In the genomic region with DNA sequence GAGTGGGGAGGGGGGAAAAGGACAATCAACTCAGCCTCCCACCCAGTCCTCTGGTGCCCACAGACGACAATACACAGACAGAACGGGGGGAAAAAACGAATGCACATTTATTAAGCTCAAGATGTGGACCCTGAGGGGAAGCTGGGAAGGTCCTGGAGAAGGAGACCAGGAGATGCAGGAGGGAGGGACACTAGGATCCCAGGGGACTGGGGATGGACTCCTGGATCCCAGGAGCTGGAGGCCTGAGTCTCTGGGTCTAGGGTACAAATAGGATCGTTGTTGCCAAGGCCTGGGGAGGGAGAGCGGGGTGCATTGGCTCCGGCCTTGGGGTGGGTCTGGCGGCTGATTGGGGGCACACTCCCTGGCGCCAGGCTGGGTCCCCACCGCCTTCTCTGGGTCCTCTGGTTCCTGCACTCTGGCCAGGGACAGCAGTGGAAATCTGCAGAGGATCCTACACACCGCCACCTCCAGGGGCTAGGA, we compare ENCODE assay signal across 7 mouse cellular contexts. TPM values are rescaled to one million over a fixed set of nuclear protein-coding genes. Genes with fewer than 3 reads are reported as not detected.
DNase-seq lines count a peak whose midpoint lies in the region; ATAC-seq and TF ChIP-seq lines count a peak whose summit lies in the region.

Gene Fxyd5, minus strand, starts transcription at position 51 of the 480 bp plus-strand sequence.

- no peak for ATAC-seq in erythroblast, adult 5-6 weeks (replicated peaks; ENCODE audit: low FRiP score, poor library complexity, severe bottlenecking)
- ATAC-seq in hindbrain, embryonic 12.5 days (ENCODE audit: low FRiP score), result no peak
- no peak for ATAC-seq in liver, embryonic 13.5 days (ENCODE audit: low read depth)

- TF ChIP-seq POLR2A in thymus, adult 2 months (IDR thresholded peaks at IDR 0.05; ENCODE audit: control insufficient read depth, extremely low read depth, insufficient read depth, low read length, poor library complexity), result no peak

- peaks cover 51% of the 10 kb centered on the region for H3K4me1 ChIP-seq in thymus, adult 2 months (replicated peaks; ENCODE audit: control insufficient read depth, insufficient read depth, low read length)
- peaks cover 11% of the 10 kb centered on the region for H3K4me1 ChIP-seq in hindbrain, embryonic 12.5 days
- no peaks in the 10 kb centered on the region; the same call in none of the 2 replicates for H3K4me1 ChIP-seq in liver, embryonic 13.5 days (replicated peaks)

- no peaks in the 10 kb centered on the region for H3K27me3 ChIP-seq in thymus, adult 2 months (ENCODE audit: control insufficient read depth, insufficient read depth, low read length)
- H3K27me3 ChIP-seq in hindbrain, embryonic 12.5 days, result peaks cover 60% of the 10 kb centered on the region
- H3K27me3 ChIP-seq in liver, embryonic 13.5 days, result peaks cover 44% of the 10 kb centered on the region

- peak within 1 kb of the TSS; percentile 61 for H3K4me3 ChIP-seq in thymus, adult 2 months (ENCODE audit: control insufficient read depth, insufficient read depth, low read length)
- peak within 1 kb of the TSS; percentile 18 for H3K4me3 ChIP-seq in hindbrain, embryonic 12.5 days
- H3K4me3 ChIP-seq in liver, embryonic 13.5 days (replicated peaks), result peak within 1 kb of the TSS; percentile 38

- H3K36me3 ChIP-seq in thymus, adult 2 months (ENCODE audit: control insufficient read depth, insufficient read depth, low read length), result no peaks in the 10 kb centered on the region
- H3K36me3 ChIP-seq in hindbrain, embryonic 12.5 days, result no peaks in the 10 kb centered on the region
- no peaks in the 10 kb centered on the region for H3K36me3 ChIP-seq in liver, embryonic 13.5 days

- H3K9ac ChIP-seq in hindbrain, embryonic 12.5 days, result peak within 1 kb of the TSS; percentile 28; the same call in 1 of the 2 replicates
- H3K9ac ChIP-seq in liver, embryonic 13.5 days, result 0 out of 2 replicates have a peak within 1 kb of the TSS, but pooled peaks have one; percentile 29

- no peak for DNase-seq in thymus, adult 2 months
- no peak for DNase-seq in thymus, postnatal 10 days (ENCODE audit: low spot score in 2 of 2)
- DNase-seq in liver, embryonic 13.5 days, result no peak
- DNase-seq in embryo, embryonic 10.5 days (ENCODE audit: low spot score), result no peak
- no peak for DNase-seq in cerebellum, adult 8-10 months

- TF ChIP-seq CTCF in thymus, adult 2 months (IDR thresholded peaks at IDR 0.05; ENCODE audit: borderline replicate concordance, control insufficient read depth, extremely low read depth, insufficient read depth, low read length, poor library complexity), result no peak

- H3K4me2 ChIP-seq in hindbrain, embryonic 12.5 days (replicated peaks), result peak within 1 kb of the TSS; percentile 43
- peak within 1 kb of the TSS; percentile 50 for H3K4me2 ChIP-seq in liver, embryonic 13.5 days

- peak within 1 kb of the TSS; percentile 69 for H3K27ac ChIP-seq in thymus, adult 2 months (ENCODE audit: control insufficient read depth, insufficient read depth, low read length)
- H3K27ac ChIP-seq in hindbrain, embryonic 12.5 days, result no peak within 1 kb of the TSS
- H3K27ac ChIP-seq in liver, embryonic 13.5 days, result no peak within 1 kb of the TSS

- H3K9me3 ChIP-seq in hindbrain, embryonic 12.5 days (replicated peaks), result no peaks in the 10 kb centered on the region
- no peaks in the 10 kb centered on the region for H3K9me3 ChIP-seq in liver, embryonic 13.5 days (replicated peaks)

- WGBS in thymus, adult 2 months, result 59% methylated on average over 10 of the region's 10 CpGs
- WGBS in hindbrain, embryonic 12.5 days, result 44% methylated on average over 10 of the region's 10 CpGs
- 39% methylated on average over 10 of the region's 10 CpGs for WGBS in liver, embryonic 13.5 days (ENCODE audit: insufficient replicate concordance)

RNA-seq across cellular contexts. Expression of gene Fxyd5, which starts in this region (rescaled TPM):
- polyA plus RNA-seq in thymus, adult 2 months (2012; rRNA removed), result 247 and 283 TPM in 2 replicates
- 183 and 286 TPM in 2 replicates for total RNA-seq in erythroblast, adult 5-6 weeks (2015; ENCODE audit: low replicate concordance)
- 67.1 and 90.7 TPM in 2 replicates for total RNA-seq in erythroblast, adult 5-6 weeks (2017; ENCODE audit: low replicate concordance)
- 9.6 and 10.4 TPM in 2 replicates for polyA plus RNA-seq in hindbrain, embryonic 12.5 days (2016; fragmentation: Nextera tagmentation; extraction: Ambion mirVana)
- 17.3 and 19.2 TPM in 2 replicates for polyA plus RNA-seq in liver, embryonic 13.5 days (2015; fragmentation: Nextera tagmentation; extraction: Ambion mirVana)

Comparison
In these comparisons a context has a peak if more than half of its experiments do, and no peak if none do; other contexts are left out.
1. RNA of gene Fxyd5 (polyA plus RNA-seq): 247 to 283 TPM in thymus, adult 2 months; 17.3 to 19.2 TPM in liver, embryonic 13.5 days and 9.6 to 10.4 TPM in hindbrain, embryonic 12.5 days; every median in the first group is over 10 times any median in the second.
2. Peak in every context shown above with its lines, with median percentiles within 50 percentile points of each other: H3K4me3 ChIP-seq.